Mouse (Mus musculus) bone marrow macrophage, adult 2 months (primary cell): ENCODE measurements around the gene Psmd2.

Experiments used
- CTCF ChIP-seq: IDR thresholded peaks from 2 replicates; pipeline ENCODE4 v1.5.1; 2012; ENCODE audit warnings: low read depth, mild to moderate bottlenecking, low read length, moderate library complexity
- POLR2A ChIP-seq: IDR thresholded peaks from 2 replicates; pipeline ENCODE4 v1.6.1; 2012; ENCODE audit warnings: mild to moderate bottlenecking, low read depth, low read length, borderline replicate concordance

GRCm38 (mm10) chr16:20708220-20708938 is 56.9 kb downstream of the Psmd2 start:
- TF ChIP-seq CTCF (no peak), POLR2A (no peak)
